Comparison of ENCODE assay signal across 12 mouse cellular contexts in the genomic region with DNA sequence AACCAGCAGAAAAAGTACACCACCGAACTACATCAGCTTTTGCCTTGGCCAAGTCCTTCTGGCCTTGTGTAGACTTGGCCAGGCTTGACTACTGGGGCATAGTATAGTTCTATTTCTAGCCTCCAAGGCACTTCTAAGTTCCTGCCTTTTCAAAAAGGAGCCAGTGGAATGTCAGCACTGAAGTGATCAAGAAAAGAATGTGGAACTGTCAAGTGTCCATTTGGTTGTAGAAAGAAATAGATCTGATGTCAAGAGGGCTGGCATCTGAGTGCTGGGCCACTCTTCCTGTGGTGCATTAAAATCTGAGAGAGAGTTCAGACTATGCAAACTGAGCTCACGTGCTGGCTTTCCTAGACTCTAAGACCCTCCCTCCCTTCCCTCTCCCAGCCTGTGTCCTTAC.
"Had no signal": no experiment of that assay in that cellular context is flagged by ENCODE, and none has a peak within 500 bp of the region (broad histone marks: within the 10 kb centered on the region; RNA-seq: fewer than 3 reads in every experiment).

No protein-coding gene starts in this region.

- H3K4me3 ChIP-seq: layer of hippocampus, adult 2 months; limb, embryonic 13.5 days; liver, embryonic 15.5 days; midbrain, embryonic 13.5 days; stomach, embryonic 15.5 days had no signal

- ATAC-seq: midbrain, embryonic 13.5 days had no signal

- H3K9me3 ChIP-seq: limb, embryonic 13.5 days; liver, embryonic 15.5 days; midbrain, embryonic 13.5 days; stomach, embryonic 15.5 days had no signal

- H3K27me3 ChIP-seq: limb, embryonic 13.5 days; liver, embryonic 15.5 days; midbrain, embryonic 13.5 days; stomach, embryonic 15.5 days had no signal

- H3K4me2 ChIP-seq: limb, embryonic 13.5 days; liver, embryonic 11.5 days; liver, embryonic 15.5 days; lung, embryonic 14.5 days; midbrain, embryonic 13.5 days; stomach, embryonic 15.5 days had no signal

- DNase-seq: kidney, postnatal 10 days; kidney, postnatal 4 days; lung, embryonic 14.5 days; right cerebral cortex, postnatal 14 days; thymus, adult 2 months; thymus, postnatal 25 days had no signal

- H3K27ac ChIP-seq: layer of hippocampus, adult 2 months; limb, embryonic 13.5 days; liver, embryonic 15.5 days; midbrain, embryonic 13.5 days; stomach, embryonic 15.5 days had no signal

- H3K9ac ChIP-seq: limb, embryonic 13.5 days; liver, embryonic 15.5 days; lung, embryonic 14.5 days; midbrain, embryonic 13.5 days; stomach, embryonic 15.5 days had no signal

- H3K4me1 ChIP-seq: limb, embryonic 13.5 days; liver, embryonic 15.5 days; midbrain, embryonic 13.5 days; stomach, embryonic 15.5 days had no signal
